Mouse (Mus musculus): ENCODE data around the gene Mylk4.
A peak's percentile ranks its signal among the peaks of the same experiment; 100 is the strongest.

The Mylk4 gene

DNA sequence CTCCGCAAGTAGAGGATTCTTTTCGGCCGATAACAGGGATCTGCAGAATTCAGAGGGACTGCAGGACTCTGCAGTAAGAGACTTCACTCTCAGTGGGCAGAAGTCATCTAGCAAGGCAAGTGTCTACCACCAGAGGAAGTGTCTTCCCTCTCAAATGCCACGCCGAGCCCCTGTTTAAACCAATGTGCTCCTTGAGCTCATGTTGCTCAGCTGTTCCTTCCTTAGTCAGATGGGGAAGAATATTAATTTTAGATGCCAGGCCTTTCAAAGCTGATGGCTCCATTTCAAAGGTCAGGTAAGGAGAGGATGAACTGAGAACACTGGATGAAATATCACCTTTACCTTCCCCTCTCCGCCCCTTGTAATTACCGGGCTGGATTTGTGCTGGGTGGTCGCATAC is at the start of gene Mylk4:
Gene Mylk4 (minus strand): TSS at position 139 of the 400 bp plus-strand sequence.
- no peak for DNase-seq (ENCODE audit: low spot score)

DNA sequence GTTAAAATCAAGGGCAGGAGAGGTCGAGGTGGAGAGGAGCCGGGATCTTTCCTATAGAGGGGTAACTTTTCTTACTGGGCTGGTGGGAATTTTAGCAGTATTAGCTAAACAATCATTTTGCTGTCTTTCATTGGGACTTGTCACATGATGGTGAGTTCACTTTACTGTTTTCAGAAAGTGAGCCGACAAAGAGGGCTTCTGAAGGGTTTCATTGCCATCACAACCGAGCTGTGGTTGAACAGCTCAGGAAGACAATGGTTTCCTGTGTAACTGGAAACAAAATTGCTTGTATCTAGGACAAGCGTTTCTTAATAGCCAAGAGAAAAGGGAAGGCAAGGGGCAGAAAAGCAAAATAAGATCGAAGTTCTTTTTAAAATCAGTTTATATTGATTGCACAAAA is 49.5 kb upstream of the Mylk4 start:
- no peak for DNase-seq (ENCODE audit: low spot score)

DNA sequence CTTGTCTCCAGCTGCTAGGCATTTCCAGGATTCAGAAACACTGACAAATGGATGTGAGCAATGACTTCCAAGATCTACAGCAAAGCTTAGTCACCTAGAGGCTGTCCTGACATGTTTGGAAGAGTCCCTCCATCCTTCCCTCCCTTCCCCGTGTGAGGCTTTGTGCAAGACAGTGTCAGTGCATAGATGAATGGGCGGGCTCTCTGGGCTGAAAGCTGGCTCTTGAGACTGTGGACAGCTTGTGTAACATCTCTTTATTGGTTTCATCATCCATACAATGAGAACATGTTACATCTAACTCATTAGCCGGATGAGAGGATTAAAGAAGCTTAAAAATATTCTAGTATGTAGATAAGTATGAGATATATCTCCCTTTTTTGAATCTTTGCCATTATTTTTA is 49.0 kb upstream of the Mylk4 start:
- no peak for DNase-seq (ENCODE audit: low spot score)

DNA sequence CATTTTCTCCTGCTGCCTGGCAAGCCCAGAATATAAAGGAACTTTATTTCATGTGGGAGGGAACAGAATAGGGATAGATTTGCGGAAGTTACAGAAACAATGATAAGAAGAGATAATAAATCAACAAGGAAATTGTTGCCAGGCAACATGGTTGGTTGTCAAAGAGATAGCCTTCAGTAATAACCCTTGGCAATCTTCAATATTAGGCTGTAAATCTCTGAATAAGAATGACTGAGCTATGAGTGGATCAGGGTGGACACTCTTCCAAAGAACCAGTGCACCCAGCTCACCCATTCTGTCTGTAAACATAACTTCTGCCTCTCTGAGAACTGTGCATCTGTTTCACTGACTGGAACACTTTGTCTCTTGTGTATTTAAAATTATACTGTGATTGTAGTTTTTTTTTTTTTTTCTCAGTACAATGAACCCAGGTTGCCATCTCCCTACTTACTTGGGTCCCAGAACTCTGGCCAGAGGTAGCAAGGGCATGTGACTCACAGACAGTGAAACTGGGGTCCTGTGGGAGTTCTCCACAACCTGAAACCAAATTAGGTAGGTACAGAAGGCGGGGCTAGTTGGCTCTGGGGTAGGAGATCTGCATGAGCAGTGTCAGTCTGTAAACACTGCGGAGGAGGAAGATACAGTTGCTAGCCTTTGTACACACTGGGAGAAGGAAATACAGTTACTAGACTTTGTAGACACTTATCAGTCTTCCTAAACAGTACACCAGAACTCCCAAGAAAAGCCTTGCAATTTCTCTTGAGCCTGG is 47.9 kb upstream of the Mylk4 start:
- DNase-seq (ENCODE audit: low spot score) = no peak

DNA sequence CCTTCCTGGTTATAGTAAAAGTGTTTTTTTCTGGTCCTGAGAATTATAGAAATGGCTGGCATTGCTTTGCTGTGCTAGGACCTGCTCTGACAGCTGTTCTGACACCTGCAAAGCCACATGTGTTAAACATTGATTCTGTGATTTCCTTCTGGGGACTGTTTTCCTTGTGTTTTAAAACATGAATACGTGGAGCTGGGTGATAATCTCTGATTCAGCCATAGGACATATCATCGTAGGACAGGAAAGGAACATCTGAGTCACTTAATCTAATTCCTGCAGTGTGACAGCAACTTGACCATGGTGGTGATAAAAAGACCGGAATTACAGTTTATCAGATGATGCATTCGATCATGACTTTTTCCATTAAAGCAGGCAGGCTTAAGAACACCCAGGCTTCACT is 45.1 kb upstream of the Mylk4 start:
- no peak for DNase-seq (ENCODE audit: low spot score)

DNA sequence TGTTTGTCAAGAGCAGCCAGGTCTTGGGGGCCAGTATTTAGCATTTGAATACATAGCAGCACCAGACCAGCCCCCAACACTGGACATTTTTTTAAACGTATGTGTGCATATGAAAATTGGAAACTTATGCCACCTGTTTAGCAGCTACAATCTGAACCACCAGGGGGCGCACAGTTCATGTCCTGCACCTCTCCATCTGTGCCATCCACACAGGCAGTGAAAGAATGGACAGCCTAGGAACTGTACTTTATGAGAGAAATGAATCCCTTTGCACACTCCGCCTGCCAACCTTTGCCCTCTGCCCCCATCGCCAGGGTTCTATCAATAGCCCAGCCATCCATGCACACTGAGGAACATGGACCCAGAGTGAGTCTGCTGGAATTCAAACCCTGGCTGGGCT is 44.2 kb upstream of the Mylk4 start:
- no peak for DNase-seq (ENCODE audit: low spot score)

DNA sequence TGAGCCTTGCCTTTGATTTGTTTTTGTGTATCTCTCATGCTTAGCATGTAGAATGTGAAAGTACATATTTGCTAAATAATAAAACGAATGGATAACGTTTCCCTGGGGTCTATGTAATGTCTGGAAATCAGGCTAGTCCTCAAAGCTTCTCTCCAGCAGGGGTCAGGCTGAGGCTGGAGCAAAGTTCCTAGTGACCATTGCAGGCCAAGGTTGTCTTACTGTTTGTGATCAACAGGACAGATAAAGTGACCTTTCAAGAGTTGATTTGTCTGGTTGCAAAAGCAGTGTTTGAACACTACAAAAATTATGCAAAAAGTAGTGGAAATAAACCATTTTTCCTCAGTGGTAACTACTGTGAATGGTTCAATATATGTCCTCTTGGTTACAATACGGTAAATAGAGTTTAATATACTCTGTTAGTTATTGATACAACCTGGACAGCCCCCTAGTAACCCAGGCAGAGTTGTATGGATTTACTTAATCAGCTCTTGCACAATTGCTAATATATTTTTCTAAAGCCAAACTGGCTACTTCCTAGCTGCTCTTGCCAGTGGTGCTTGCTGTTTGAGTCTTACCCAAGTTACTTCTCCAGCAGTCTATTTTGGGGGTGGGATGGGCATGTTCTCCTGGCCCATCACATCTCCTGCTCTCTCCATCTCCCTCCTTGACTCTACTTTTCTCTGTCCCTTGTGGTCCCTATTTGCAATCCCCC is 43.5 kb upstream of the Mylk4 start:
- no peak for DNase-seq (ENCODE audit: low spot score)

DNA sequence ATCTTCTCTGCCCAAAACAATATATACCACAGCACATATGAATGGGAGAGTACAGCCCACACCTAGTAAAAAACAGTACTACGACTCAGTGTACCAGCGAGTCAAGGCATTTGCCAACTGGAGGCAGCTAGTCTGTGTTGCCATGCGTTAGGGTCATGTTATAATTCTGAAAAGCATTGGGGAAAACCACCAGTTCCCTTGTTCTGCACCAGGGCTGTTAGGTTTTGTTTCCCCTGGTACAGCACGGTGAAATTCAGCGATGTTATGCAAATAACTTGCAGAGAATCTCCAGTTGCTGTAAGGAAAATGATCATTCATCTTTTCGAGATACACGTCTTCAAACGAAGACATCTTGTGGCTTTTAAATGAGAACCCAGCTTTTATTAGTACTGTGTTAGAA is 41.8 kb upstream of the Mylk4 start:
- DNase-seq (ENCODE audit: low spot score) = no peak

DNA sequence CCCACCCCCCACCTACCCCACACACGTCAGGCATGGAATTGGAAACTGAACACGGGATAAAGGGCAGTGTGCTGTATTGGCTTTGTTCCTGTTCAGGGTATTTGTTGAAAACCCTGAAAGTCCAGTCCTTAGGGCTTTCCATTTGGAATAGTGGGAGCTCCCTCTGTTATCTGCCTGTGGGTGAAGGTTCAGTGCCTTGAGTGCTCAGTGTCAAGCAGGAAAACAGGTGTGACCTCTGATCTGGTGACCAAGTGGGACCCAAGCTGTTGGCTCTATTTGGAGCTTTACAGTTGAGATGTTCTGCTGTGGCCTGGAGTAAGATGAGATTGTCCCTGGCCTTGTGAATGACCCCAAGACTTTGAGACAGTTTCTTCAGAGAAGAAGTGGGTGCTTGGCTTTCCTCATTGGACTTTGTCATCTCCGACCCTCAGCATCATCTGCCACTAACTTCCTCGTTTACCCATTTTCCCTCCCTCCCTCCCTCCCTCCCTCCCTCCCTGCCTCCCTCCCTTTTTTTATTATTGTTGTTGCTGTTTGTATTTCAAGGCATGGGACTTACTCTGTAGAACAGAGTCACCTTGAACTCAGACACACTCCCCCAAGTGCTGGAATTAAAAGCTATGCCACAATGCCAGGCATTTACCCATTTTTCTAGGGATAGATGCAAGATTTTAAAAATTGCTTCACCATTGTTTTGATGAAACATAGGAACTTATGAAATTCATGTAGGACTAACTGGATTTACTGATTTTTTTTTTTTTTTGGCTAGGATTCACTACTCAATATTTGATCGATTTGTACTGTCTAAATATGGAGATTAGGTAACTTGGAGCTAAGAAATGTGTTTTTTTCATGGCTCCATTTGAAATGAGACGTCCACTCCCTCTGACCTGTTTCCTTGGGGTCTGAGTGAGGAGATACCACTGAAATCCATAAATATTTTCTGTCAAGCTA is 40.9 kb upstream of the Mylk4 start:
- DNase-seq (ENCODE audit: low spot score) = no peak

DNA sequence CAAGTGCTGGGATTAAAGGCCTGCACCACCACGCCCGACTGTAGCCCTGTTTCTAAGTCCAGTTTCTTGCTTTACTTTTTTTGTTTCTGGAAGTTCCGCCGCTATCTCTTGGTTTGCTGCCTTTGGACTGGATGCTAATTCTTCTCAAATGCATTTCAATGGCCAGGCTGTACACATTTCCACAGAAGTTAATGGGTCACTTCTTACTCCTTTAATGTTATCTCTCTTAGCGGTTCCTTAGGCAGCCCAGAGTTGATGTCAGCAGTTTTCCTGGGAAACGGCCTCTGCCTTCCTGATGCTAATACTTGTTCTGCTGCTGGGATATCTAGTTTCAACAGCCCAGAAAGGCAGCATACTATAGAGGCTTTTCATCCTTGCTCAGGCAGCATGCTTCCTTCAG is 39.4 kb upstream of the Mylk4 start:
- no peak for DNase-seq (ENCODE audit: low spot score)

DNA sequence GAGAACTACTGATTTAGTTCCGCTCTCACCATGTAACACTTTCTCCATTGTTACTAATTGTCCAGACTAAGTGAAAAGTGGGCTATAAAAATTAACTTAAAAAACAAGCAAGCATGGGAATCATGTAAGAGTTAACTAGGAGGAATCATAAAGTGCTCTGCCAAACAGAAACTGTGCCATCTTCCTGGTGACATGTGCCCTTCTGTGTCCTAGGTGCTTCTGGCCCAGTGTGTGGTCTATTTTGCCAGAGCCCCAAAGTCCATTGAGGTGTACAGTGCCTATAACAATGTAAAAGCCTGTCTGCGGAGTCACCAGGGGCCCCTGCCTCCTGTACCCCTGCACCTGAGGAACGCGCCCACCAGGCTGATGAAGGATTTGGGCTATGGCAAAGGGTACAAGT is 37.9 kb upstream of the Mylk4 start:
- DNase-seq (ENCODE audit: low spot score) = no peak

DNA sequence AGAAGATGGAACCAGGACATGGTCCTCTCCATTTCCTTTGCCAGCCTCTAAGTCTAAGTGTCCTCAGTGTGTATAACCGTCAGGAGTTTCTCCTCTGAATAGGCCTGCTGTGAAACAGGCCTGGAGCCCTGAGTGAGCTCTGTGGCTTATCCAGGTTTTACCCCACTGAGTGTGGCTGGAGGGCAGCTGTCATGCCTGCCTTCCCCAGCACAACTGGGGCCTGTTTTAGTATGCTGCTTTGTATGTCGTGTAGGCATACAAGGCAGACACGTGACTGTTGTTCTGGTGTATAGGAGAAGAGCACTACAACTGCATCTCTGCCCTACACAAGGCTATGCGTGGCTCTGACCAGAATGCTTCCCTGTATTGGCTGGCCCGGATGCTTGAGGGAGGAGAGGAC is 36.2 kb upstream of the Mylk4 start:
- no peak for DNase-seq (ENCODE audit: low spot score)

DNA sequence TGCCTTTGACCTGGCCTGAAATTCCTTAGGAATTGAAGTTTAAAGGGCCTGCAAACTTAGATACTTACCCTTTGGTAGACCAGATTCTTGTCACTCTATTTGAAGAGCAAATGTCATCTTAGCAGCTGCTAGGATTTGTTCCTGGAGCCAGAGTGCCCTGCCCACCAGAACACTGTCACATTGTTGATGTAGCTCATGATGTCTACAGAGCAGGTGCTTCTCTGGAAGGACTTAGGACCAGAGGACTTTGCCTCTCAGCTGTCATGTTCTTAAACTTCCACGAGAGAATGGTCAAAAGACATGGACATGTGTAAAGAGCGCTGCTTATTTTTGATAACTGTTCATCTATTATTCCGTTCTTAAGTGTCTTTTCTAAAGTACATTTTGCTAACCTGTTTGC is 35.5 kb upstream of the Mylk4 start:
- no peak for DNase-seq (ENCODE audit: low spot score)

DNA sequence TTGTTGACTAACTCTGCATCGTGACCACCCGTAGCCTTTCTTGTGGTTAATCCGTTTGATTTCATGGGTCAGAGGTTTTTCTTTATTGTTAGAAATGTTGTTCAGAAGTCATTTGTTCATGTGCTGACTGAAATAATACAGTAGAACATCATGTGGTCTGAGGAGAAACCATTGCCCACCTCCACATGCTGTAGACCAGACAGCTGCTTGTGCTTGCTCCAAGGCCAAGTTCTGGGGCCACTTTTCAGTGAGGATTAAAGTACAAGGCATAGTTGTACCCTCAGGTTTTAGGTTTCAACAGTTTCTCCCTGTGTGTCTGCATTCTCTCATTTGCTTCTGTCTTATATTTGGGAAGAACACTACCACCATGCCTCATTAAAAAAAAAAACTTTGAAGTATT is 23.9 kb upstream of the Mylk4 start:
- DNase-seq (ENCODE audit: low spot score) = no peak

DNA sequence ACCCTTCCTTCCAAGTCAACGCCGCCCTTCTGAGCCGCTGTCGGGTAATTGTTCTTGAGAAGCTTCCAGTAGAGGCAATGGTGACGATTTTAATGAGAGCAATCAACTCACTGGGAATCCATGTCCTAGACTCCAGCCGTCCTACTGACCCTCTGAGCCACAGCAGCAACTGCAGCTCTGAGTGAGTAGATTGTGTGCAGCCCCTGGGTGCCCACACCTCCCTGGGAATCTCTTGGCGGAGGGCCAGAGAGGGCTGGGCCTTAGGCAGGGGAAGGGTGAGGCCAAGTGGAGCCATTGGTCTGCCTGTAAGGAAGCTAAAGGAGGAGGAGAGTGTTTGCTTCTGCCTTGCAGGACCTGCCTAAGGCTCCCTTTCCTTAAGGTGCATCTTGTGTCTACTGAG is 23.1 kb upstream of the Mylk4 start:
- DNase-seq (ENCODE audit: low spot score) = no peak

DNA sequence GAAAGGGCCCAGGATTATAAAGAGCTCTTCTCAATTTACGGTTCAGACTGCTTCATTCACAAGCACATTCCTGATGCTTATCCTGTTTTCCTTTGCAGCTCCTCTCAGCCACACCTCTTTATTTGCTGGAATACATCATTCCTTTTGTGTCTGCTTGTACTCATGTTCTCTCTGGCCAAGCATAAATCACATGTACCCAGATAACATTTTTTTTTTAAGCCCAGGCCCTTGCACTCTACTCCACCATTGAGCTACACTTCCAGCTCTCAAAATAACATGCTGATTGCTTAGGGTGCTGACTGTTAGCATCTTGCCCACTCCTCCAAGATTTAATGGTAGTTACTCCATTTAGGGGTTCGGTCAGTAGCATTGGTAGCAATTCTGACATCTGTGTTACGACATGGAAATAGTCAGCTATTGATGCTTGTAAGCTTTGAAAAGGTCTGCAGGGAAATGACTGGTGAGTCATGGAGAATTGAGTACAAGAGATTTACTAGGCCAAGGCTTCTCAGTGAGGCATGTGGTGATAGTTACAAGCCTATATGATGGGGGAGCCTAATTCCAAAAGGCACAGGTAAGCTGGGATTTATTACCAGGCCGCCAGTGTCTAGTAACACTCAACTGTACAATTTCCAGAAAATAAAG is 20.1 kb upstream of the Mylk4 start:
- DNase-seq (ENCODE audit: low spot score) = no peak

DNA sequence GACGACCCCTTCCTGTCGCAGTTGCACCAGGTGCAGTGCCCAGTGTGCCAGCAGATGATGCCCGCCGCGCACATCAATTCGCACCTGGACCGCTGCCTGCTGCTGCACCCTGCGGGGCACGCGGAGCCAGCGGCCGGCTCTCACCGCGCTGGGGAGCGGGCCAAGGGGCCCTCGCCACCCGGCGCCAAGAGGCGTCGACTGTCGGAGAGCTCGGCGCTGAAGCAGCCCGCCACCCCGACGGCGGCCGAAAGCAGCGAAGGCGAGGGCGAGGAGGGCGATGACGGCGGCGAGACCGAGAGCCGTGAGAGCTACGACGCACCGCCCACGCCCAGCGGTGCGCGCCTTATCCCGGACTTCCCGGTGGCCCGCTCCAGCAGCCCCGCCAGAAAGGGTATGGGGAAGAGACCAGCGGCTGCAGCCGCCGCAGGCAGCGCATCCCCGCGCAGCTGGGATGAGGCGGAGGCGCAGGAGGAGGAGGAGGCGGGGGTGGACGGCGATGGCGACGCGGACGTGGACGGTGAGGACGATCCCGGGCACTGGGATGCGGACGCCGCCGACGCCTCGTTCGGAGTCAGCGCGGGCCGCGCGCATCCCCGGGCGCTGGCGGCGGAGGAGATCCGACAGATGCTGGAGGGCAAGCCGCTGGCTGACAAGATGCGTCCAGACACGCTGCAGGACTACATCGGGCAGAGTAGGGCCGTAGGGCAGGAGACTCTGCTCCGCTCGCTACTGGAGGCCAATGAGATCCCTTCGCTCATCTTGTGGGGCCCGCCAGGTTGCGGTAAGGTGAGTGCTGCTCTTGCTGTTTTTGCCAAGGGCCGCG is 18.7 kb upstream of the Mylk4 start, which contains the start of gene D930007J09Rik:
Gene D930007J09Rik (minus strand): TSS at position 591 of the 823 bp plus-strand sequence.
- no peak for DNase-seq (ENCODE audit: low spot score)

DNA sequence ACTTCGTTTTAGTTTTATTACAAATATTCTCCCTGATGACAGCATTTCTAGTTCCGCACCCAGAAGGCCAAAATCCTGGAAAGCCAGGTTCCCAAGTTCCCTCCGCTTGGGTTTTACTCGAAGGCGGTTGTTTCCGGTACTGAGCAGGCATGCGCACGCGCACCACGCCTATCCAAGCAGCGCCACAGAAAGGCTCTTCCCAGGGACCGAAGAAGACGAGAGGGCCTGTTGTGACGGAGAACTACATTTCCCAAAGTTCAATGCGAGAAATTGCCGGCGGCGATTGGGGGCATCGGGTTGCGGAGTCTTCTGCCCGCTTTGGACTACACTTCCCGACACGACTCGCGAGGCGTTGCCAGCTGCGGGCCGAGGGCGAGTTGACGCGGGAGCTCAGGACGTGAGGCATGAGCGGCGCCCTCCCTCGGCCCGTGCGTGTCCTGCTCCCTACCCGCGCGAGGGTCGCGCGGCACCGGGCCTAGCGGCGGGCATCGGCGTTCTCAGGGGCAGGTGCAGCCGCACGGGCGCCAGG is 18.0 kb upstream of the Mylk4 start, which contains the start of gene Wrnip1:
Gene Wrnip1 (plus strand): TSS at position 346 of the 529 bp plus-strand sequence.
- peak; percentile 83 for DNase-seq (ENCODE audit: low spot score)

DNA sequence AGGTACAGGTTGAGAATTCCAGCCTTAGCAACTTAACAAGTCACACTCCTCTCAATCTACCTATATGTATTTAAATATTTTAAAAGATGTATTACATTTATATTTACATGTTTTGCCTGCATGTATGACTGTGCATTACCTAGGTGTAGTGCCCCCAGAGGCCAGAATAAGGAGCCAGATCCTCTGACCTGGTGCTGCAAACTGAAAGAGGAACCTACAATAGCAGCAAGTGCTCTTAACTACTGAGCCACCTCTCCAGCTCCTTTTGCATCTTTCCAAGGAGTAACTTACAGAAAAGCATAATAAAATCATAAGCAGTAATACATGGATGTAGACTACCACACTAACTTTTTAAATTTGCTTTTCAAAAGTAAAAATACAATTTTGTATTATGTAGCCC is 17.1 kb upstream of the Mylk4 start:
- DNase-seq (ENCODE audit: low spot score) = no peak

DNA sequence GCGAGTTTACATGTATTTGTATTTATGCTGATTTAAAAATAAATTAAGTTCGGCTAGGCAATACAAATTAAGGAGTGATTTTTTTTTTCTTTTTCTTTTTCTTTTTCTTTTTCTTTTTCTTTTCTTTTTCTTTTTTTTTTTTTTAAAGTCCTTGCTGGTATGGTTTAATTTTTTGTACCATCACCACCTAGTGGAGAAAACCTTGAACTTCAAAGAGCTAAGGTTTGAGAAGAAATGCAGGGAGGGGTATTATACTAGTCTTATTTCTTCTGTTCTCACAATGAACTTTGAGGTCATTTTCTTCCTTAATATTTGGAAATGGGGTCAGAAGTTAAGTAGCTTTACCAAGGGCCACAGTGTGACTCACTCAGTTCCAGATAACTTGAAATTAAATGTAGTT is 15.4 kb upstream of the Mylk4 start:
- DNase-seq (ENCODE audit: low spot score) = no peak

DNA sequence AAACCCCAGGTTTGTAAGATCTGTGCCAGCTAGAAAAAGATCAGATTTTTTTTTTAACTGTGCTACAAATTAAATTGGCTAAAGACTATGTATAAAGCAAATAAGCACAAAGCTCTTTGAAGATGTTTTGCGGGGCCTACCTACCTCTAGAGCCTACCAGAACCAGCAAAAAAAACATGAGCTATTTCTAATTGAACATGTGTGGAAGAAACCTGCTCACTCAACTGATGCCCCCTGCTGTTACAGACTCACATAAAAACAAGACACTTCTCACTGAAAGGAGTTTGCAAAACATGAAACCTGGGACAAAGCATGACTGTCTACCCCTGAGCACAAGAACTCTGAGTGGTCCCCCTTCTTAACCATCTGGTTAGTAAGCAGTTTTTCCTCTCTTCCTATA is 13.3 kb upstream of the Mylk4 start:
- no peak for DNase-seq (ENCODE audit: low spot score)

All from urinary bladder, postnatal 10 days (tissue).